Mouse (Mus musculus) hindbrain, embryonic 12.5 days (tissue): ENCODE data around the gene S100a3. TPM values are rescaled to one million over a fixed set of nuclear protein-coding genes. Genes with fewer than 3 reads are reported as not detected.

ENCODE experiments used
- ATAC-seq: fragments of 200-750 bp; cut with Nextera tagmentation; 2 replicates; pipeline ENCODE4 v1.8.0; 2017; ENCODE audit warnings: moderate TSS enrichment; ENCODE audit not compliant: low FRiP score
- H3K27ac ChIP-seq: fragments of 300-500 bp; sonication (generic); 2 replicates; pipeline ENCODE4 v1.5.1; 2016; ENCODE audit warnings: mild to moderate bottlenecking
- H3K27me3 ChIP-seq: fragments of 300-500 bp; sonication (generic); 2 replicates; pipeline ENCODE4 v1.6.1; 2016; ENCODE audit warnings: mild to moderate bottlenecking
- H3K36me3 ChIP-seq: fragments of 300-500 bp; sonication (generic); 2 replicates; pipeline ENCODE4 v1.6.1; 2016; ENCODE audit warnings: mild to moderate bottlenecking
- H3K4me1 ChIP-seq: fragments of 300-500 bp; sonication (generic); 2 replicates; pipeline ENCODE4 v1.6.1; 2016
- H3K4me2 ChIP-seq: fragments of 300-500 bp; sonication (generic); replicated peaks from 2 replicates; pipeline ENCODE4 v1.6.1; 2016; ENCODE audit warnings: mild to moderate bottlenecking
- H3K4me3 ChIP-seq: fragments of 300-500 bp; sonication (generic); 2 replicates; pipeline ENCODE4 v1.5.1; 2016; ENCODE audit warnings: mild to moderate bottlenecking
- H3K9ac ChIP-seq: fragments of 300-500 bp; sonication (generic); 2 replicates; pipeline ENCODE4 v1.6.1; 2016; ENCODE audit warnings: mild to moderate bottlenecking, moderate library complexity
- H3K9me3 ChIP-seq: fragments of 300-500 bp; sonication (generic); replicated peaks from 2 replicates; pipeline ENCODE4 v1.6.1; 2016; ENCODE audit warnings: mild to moderate bottlenecking
- WGBS: fragments of 180-500 bp; shearing (Covaris S2); methylation state at CpG from one replicate; pipeline ENCODE4 v1.1.7; 2016; 5-methylcytosine and 5-hydroxymethylcytosine counted together
- polyA plus RNA-seq: library from polyadenylated mRNA; unstranded; fragments of >200 nt; fragmentation: Nextera tagmentation; extraction: Ambion mirVana; gene quantifications from 2 replicates; pipeline ENCODE4 v1.2.1, GENCODE M21; 2016

S100a3 gene
- polyA plus RNA-seq, 1 experiment from 2014 or later, result 0.63 TPM

DNA sequence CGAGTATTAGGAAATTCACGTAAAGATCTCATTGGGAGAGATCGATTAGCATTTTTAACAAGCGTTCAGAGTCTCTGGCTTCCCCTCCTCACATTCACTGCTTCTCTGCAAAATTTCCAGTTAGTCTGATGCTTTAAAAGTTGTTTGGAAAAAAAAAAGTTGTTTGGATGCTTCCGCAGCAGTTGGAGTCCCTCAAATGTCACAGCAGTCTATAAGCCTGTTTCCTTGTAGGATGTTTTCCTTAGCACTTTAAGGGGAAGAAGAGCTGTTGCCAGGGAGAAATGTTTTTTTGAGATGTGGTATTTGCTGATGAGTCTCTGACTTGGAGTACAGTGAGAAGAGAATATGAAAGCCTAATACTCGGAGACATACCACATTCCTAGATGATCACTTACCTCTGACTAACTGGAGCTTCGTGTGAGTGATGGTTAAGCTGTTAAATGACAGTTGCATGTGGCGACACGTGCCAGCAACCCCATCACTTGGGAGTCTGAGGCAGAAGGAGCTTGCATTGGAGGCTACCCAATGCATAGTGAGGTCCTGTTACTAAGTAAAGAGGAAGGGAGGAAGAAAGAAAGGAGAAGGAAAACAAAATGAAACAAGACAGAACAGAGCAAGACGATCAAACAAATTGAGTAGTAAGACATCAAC, 16.1 kb downstream of the S100a3 start:
- H3K4me3 ChIP-seq, result no peak overlapping the region
- ATAC-seq, result no peak
- WGBS, result 74% methylated on average over 10 of the region's 10 CpGs
- no peaks in the 10 kb centered on the region for H3K9me3 ChIP-seq
- H3K27me3 ChIP-seq, result no peaks in the 10 kb centered on the region
- no peak overlapping the region for H3K4me2 ChIP-seq
- H3K9ac ChIP-seq, result no peak overlapping the region
- H3K27ac ChIP-seq, result no peak overlapping the region
- H3K36me3 ChIP-seq, result no peaks in the 10 kb centered on the region
- H3K4me1 ChIP-seq, result no peaks in the 10 kb centered on the region

DNA sequence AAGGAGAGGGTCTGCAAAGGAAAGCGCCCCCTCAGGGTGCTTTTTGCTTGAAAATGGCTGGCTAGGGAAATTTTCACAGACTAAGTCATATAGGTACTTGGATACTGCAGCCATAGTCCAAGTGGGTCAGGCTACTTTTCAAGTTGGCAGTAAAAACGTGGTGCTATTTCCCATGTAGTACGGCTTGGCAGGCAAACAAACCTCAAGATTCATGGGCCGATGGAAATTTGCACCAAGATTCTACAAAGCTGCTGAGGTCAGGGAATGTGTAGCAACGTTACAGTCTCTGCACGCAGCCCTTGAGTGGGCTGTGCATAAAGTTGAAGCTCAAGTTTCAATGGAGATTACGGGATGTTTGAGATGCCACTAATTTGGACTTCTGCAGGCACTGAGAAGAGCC, 19.1 kb downstream of the S100a3 start:
- no peaks in the 10 kb centered on the region for H3K27me3 ChIP-seq
- H3K36me3 ChIP-seq, result no peaks in the 10 kb centered on the region
- H3K9ac ChIP-seq, result no peak overlapping the region
- H3K4me3 ChIP-seq, result no peak overlapping the region
- ATAC-seq, result no peak
- H3K27ac ChIP-seq, result no peak overlapping the region
- no peaks in the 10 kb centered on the region for H3K9me3 ChIP-seq
- no peaks in the 10 kb centered on the region for H3K4me1 ChIP-seq
- H3K4me2 ChIP-seq, result no peak overlapping the region
- WGBS, result 82% methylated on average over 7 of the region's 7 CpGs

DNA sequence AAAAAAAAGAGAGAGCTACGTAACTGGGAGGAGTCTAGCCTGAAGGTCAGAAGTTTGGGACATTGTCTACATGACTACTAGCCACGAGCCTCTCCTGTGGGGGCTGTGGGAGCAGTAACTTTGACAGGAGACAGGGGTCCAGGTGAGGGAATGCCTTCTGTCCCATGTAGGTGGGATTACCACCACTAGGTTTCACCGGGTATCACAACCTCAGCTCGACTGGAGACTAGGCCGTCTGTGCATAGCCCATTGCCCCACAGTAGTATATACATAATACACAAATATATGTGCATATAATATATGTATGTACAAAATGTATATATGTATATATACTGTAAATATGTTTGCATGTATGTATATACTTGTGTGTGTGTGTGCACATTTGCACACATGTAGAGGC, 20.8 kb downstream of the S100a3 start:
- Histone ChIP-seq H3K9ac (no peak overlapping the region), H3K4me3 (no peak overlapping the region), H3K36me3 (no peaks in the 10 kb centered on the region), H3K9me3 (no peaks in the 10 kb centered on the region), H3K27ac (no peak overlapping the region), H3K4me1 (no peaks in the 10 kb centered on the region), H3K4me2 (no peak overlapping the region), H3K27me3 (no peaks in the 10 kb centered on the region)
- over 99% methylated on average over 5 of the region's 5 CpGs for WGBS
- no peak for ATAC-seq

DNA sequence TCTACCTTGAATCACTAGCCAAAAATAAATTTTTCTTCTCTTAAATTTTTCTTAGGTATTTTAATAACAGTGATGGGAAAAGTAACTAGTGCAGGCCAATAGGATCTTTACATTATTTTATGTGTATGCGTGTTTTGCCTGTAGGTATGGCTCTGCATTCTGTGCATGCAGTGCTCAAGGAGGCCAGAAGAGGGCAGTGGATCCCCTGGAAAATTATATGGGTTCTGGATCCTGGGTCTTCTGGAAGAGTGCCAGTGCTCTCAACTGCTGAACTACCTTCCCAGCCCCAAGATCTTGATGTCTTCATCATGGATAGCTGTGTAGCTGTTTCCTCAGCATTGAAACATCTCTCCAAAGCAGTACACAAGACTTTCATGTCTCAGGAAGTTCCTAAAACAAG, 21.8 kb downstream of the S100a3 start:
- H3K27me3 ChIP-seq, result no peaks in the 10 kb centered on the region
- no peaks in the 10 kb centered on the region for H3K4me1 ChIP-seq
- H3K4me2 ChIP-seq, result no peak overlapping the region
- H3K36me3 ChIP-seq, result no peaks in the 10 kb centered on the region
- WGBS, result 92% methylated on average over 1 of the region's 1 CpGs
- no peak overlapping the region for H3K9ac ChIP-seq
- no peaks in the 10 kb centered on the region for H3K9me3 ChIP-seq
- no peak for ATAC-seq
- H3K4me3 ChIP-seq, result no peak overlapping the region
- no peak overlapping the region for H3K27ac ChIP-seq

DNA sequence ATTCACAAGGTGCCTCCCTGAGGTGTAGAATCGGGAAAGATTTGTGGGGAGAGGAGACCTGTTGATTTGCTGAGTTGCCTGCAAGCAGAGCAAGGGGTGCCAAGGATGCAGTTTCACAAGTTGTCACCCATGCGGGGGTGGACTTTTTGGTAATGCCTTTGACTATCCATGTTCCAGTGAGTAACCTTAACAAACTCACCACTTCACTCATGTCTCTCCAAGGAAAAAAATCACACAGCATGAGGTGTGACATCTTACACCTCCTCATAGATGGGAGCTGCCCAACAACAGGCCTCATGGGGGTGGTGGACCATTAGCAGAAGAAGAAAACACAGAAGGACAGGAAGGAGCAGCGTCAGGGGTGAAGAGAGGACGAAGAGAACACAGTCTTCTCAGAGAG, 22.2 kb downstream of the S100a3 start:
- H3K9me3 ChIP-seq, result no peaks in the 10 kb centered on the region
- no peak for ATAC-seq
- no peaks in the 10 kb centered on the region for H3K27me3 ChIP-seq
- H3K4me1 ChIP-seq, result no peaks in the 10 kb centered on the region
- no peak overlapping the region for H3K9ac ChIP-seq
- H3K4me2 ChIP-seq, result no peak overlapping the region
- no peak overlapping the region for H3K4me3 ChIP-seq
- H3K36me3 ChIP-seq, result no peaks in the 10 kb centered on the region
- 90% methylated on average over 4 of the region's 4 CpGs for WGBS
- no peak overlapping the region for H3K27ac ChIP-seq

DNA sequence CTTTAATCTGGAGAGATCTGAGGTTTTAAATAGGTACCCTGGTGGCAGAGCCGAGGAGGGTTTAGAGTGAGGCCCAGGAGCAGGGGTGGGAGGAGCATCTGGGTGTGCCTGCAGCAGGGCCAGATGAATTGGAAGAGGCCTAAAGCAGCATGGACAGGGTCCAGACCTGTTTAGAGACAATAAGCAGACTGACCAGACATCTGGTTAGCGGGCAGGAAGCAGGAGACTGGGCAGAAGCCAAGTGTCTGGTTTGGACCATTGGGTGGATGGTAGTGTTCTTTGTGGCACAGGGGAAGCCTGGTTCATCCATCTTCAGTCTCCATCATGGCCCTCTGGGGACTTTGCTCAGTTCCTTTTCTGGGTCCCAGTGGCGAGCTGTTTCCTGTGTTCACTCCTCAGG, 23.5 kb downstream of the S100a3 start:
- 52% methylated on average over 3 of the region's 3 CpGs for WGBS
- Histone ChIP-seq H3K9ac (no peak overlapping the region), H3K36me3 (no peaks in the 10 kb centered on the region), H3K27me3 (no peaks in the 10 kb centered on the region), H3K9me3 (no peaks in the 10 kb centered on the region), H3K4me3 (no peak overlapping the region), H3K4me2 (no peak overlapping the region), H3K27ac (no peak overlapping the region), H3K4me1 (no peaks in the 10 kb centered on the region)
- no peak for ATAC-seq

DNA sequence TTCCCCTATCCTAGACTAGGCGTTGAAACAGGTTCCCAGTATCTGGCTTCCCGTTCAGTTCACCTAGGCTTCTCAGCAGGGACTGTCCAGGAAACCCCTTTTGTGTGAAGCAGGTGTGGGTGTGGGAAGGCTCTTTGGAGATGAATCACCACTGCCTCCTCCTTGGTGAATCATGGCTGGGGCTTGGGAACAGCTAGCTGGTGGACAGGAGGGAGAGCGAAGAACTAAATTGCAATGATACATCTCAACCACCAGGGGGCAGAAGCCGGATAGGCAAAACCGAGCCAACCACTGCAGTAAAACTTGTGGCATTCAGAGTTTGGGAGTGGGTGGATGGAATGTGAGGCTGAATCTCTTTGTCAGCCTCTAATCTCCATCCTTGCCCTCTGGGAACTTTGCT, 25.2 kb downstream of the S100a3 start:
- no peak for ATAC-seq
- no peak overlapping the region for H3K4me3 ChIP-seq
- 31% methylated on average over 5 of the region's 5 CpGs for WGBS

DNA sequence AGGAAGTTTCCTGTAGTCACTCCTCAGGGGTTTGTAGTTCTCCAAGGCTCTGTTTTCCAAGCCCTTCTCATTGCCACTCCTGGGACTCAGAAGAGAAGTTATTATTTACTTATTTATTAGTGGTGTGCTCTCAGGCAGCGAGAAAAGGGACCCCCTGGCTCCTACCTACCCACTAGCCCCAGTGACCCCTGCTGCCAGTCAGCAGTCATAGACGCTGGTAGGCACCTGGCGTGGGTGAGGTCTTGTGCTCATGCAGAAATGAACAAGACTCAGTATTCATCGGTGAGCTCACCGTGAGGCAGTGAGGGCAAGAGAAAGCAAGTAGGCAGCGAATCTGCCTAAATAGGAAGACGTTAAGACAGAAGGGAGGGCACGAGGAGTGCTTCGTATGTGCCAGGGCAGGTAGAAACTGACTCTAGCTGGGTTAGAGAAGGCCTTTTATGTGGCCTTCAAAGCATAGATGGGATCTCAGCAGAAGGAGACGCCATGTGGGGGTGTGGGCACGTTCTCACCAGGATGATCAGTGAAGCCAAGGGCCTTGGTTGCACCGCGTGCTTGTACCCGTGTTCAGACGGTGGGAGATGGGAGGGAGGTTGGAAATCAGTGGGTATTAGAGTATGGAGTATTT, 25.8 kb downstream of the S100a3 start:
- H3K4me2 ChIP-seq, result no peak overlapping the region
- ATAC-seq, result no peak
- H3K27me3 ChIP-seq, result no peaks in the 10 kb centered on the region
- H3K4me3 ChIP-seq, result no peak overlapping the region
- H3K9me3 ChIP-seq, result no peaks in the 10 kb centered on the region
- no peaks in the 10 kb centered on the region for H3K36me3 ChIP-seq
- no peaks in the 10 kb centered on the region for H3K4me1 ChIP-seq
- H3K27ac ChIP-seq, result no peak overlapping the region
- 88% methylated on average over 15 of the region's 15 CpGs for WGBS
- H3K9ac ChIP-seq, result no peak overlapping the region

More for the DNA sequence above, 25.2 kb downstream of the S100a3 start:
- Histone ChIP-seq H3K36me3 (no peaks in the 10 kb centered on the region), H3K9ac (no peak overlapping the region), H3K4me2 (no peak overlapping the region), H3K9me3 (no peaks in the 10 kb centered on the region), H3K27ac (no peak overlapping the region), H3K27me3 (no peaks in the 10 kb centered on the region), H3K4me1 (no peaks in the 10 kb centered on the region)

DNA sequence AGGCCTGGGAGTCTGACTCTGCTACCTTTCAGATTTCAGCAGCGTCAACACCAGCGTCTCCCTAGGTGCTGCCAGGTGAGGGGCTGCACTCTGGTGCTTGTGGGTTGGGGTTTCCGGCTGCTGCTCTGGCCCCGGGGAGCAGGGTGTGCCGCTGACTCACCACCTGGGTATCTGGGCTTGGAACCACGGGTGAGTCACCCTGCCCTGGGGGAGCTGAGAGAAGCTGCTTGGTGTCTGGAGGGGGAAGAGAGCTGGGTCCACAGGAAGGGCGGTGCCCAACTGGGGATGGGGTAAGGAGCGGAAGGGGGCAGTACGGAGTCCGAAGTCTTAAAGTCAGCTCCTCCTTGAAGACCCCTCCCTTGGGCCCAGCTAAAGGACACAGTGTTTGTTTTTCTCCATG, 26.5 kb downstream of the S100a3 start:
- Histone ChIP-seq H3K4me2 (no peak overlapping the region), H3K36me3 (no peaks in the 10 kb centered on the region), H3K4me3 (no peak overlapping the region), H3K27ac (no peak overlapping the region), H3K9ac (no peak overlapping the region), H3K9me3 (no peaks in the 10 kb centered on the region), H3K4me1 (no peaks in the 10 kb centered on the region), H3K27me3 (no peaks in the 10 kb centered on the region)
- 67% methylated on average over 10 of the region's 10 CpGs for WGBS
- ATAC-seq, result no peak

DNA sequence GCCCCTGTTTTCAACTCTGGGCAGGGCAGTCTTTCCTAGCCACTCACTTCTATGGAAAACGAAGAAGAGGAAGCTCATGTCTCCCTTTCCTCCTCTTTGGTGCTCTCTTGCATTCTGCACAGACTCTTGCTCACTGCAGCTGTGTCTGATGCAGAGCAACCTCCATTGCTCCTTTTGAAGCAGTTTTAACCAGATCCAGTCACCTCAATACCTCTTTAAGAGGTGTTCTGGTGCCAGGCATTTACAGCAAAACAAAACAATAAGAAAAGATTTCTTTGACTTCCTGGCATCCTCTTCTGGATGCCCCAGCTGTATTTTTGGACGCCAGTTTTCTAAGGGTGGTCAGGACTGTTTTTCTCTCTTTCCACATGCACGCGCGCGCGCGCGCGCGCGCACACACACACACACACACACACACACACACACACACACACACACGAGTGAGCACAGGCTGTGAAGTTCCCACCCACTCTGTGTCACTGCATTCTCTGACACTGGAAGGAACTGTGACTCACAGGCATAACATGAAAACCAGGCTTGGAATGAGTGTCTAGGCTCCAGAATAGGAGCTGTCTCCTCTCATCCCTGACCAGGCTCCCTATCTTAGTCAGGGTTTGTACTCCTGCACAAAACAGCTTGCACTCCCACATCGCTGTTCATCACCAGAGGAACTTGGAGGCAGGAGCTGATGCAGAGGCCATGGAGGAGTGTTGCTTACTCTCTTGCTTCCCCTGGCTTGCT, 27.2 kb downstream of the S100a3 start:
- ATAC-seq, result no peak
- Histone ChIP-seq H3K36me3 (no peaks in the 10 kb centered on the region), H3K9ac (no peak overlapping the region), H3K4me3 (no peak overlapping the region), H3K4me2 (no peak overlapping the region), H3K27ac (no peak overlapping the region), H3K4me1 (no peaks in the 10 kb centered on the region), H3K9me3 (no peaks in the 10 kb centered on the region), H3K27me3 (no peaks in the 10 kb centered on the region)
- WGBS, result 89% methylated on average over 14 of the region's 14 CpGs

DNA sequence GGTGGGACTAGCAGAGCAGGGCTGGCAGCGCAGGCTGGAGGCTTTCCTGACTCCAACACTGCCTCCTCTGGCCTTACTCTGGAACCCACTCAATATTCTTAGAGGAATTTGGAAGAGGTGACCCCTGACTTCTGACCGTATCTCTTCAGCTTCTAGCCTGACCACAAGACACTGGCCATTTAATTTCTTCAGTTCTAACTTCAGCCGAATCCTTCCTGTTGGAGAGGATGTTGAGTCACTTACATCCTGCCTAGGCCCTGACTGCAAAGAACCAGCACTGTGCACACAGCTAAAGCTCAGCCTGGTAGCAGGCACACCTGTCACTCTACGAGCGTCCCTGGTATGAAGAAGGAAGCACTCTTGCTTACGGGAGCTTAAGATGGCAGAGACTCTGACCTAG, 29.0 kb downstream of the S100a3 start:
- WGBS, result 88% methylated on average over 6 of the region's 6 CpGs

DNA sequence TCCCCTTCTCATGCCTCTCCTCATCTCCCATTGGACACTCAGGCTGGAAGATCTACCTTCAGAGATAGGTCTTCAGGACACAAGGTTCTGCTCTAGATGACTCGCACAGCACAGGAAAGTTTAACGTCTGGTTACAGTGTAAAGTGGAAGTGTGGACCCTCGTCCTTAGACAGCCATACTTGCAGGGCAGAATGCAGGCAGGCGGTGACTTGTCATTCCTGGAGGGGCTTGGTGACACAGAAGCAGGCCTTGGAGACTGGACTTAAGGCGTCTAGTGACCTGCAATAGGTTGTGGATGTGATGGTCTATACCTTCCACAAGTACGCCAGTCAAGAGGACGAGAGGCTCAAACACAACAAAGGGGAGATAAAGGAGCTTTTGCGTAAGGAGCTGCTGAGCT, 29.6 kb downstream of the S100a3 start, which contains the start of gene S100a2:
Gene S100a2 (plus strand): TSS at position 301 of the 400 bp plus-strand sequence.
- no peak for ATAC-seq
- no peak within 1 kb of the TSS for H3K4me3 ChIP-seq
- H3K27me3 ChIP-seq, result no peaks in the 10 kb centered on the region
- no peaks in the 10 kb centered on the region for H3K36me3 ChIP-seq
- 88% methylated on average over 8 of the region's 8 CpGs for WGBS
- H3K27ac ChIP-seq, result no peak within 1 kb of the TSS
- no peaks in the 10 kb centered on the region for H3K4me1 ChIP-seq
- no peak within 1 kb of the TSS for H3K9ac ChIP-seq
- H3K4me2 ChIP-seq, result no peak within 1 kb of the TSS
- no peaks in the 10 kb centered on the region for H3K9me3 ChIP-seq

More for the DNA sequence above, 29.0 kb downstream of the S100a3 start:
- no peaks in the 10 kb centered on the region for H3K9me3 ChIP-seq
- no peak for ATAC-seq
- H3K27me3 ChIP-seq, result no peaks in the 10 kb centered on the region
- no peaks in the 10 kb centered on the region for H3K36me3 ChIP-seq
- no peak overlapping the region for H3K9ac ChIP-seq
- H3K4me2 ChIP-seq, result no peak overlapping the region
- no peak overlapping the region for H3K27ac ChIP-seq
- no peak overlapping the region for H3K4me3 ChIP-seq
- no peaks in the 10 kb centered on the region for H3K4me1 ChIP-seq
